Mouse (Mus musculus) ES-CJ7 (cell line): ENCODE data around the gene Lrrc32.

ENCODE experiments used
- DNase-seq: peaks from one replicate; pipeline ENCODE4 v3.0.0; 2011; ENCODE audit warnings: low read depth, low spot score

The Lrrc32 gene

GRCm38 (mm10) chr7:98544556-98544955 is 55.5 kb downstream of the Lrrc32 start:
- peak; percentile 17 for DNase-seq

- no peak for DNase-seq
Observed at GRCm38 (mm10) chr7:98548839-98549238, 59.8 kb downstream of the Lrrc32 start.

GRCm38 (mm10) chr7:98550596-98550995 is 61.5 kb downstream of the Lrrc32 start:
- DNase-seq = peak; percentile 10

- DNase-seq = no peak
Observed at GRCm38 (mm10) chr7:98551041-98551440, 62.0 kb downstream of the Lrrc32 start.
